Mouse (Mus musculus): ENCODE data around the gene Ankrd52. TPM values are rescaled to one million over a fixed set of nuclear protein-coding genes. Genes with fewer than 3 reads are reported as not detected.
A peak's percentile ranks its signal among the peaks of the same experiment; 100 is the strongest.

Ankrd52 gene
- total and polyA plus RNA-seq, 2 experiments from 2014 or later: 7.7 to 32.6 TPM

- no peaks in the 10 kb centered on the region for H3K27me3 ChIP-seq (ENCODE audit: insufficient read depth, low read length)
- no peak overlapping the region for H3K27ac ChIP-seq (ENCODE audit: low read depth, low read length)
- H3K9me3 ChIP-seq (ENCODE audit: low read length): no peaks in the 10 kb centered on the region
- H3K4me1 ChIP-seq (ENCODE audit: insufficient read depth): no peaks in the 10 kb centered on the region
- H3K4me3 ChIP-seq (ENCODE audit: low read depth, low read length): no peak overlapping the region
- no peak for ATAC-seq
- no peak for DNase-seq
- no peak overlapping the region for H3K9ac ChIP-seq
- no peak for TF ChIP-seq CTCF (IDR thresholded peaks at IDR 0.05; ENCODE audit: low read depth)
- no peak overlapping the region for H3K4me2 ChIP-seq (ENCODE audit: low read depth)
- H3K36me3 ChIP-seq (ENCODE audit: insufficient read depth): peaks cover 5% of the 10 kb centered on the region; the same call in 1 of the 2 replicates
- 37% methylated on average over 5 of the region's 5 CpGs for WGBS
Measured at GRCm38 (mm10) chr10:128400338-128400737, 23.4 kb downstream of the Ankrd52 start.

- Histone ChIP-seq H3K9ac (no peak within 1 kb of the TSS), H3K27ac (ENCODE audit: low read depth, low read length) (no peak within 1 kb of the TSS), H3K4me2 (ENCODE audit: low read depth) (no peak within 1 kb of the TSS), H3K4me1 (ENCODE audit: insufficient read depth) (no peaks in the 10 kb centered on the region), H3K9me3 (ENCODE audit: low read length) (no peaks in the 10 kb centered on the region), H3K36me3 (ENCODE audit: insufficient read depth) (peaks cover 8% of the 10 kb centered on the region), H3K4me3 (ENCODE audit: low read depth, low read length) (no peak within 1 kb of the TSS), H3K27me3 (ENCODE audit: insufficient read depth, low read length) (no peaks in the 10 kb centered on the region)
- 15% methylated on average over 2 of the region's 2 CpGs for WGBS
- no peak for ATAC-seq
- no peak for TF ChIP-seq CTCF (IDR thresholded peaks at IDR 0.05; ENCODE audit: low read depth)
- DNase-seq: no peak
Measured at GRCm38 (mm10) chr10:128401056-128401455, 24.1 kb downstream of the Ankrd52 start, which contains the start of gene Slc39a5. Gene Slc39a5 (minus strand): TSS chr10:128401229.

GRCm38 (mm10) chr10:128401638-128402037, 24.7 kb downstream of the Ankrd52 start:
- ATAC-seq (no peak), DNase-seq (no peak)
- no peaks in the 10 kb centered on the region for H3K27me3 ChIP-seq (ENCODE audit: insufficient read depth, low read length)
- H3K4me3 ChIP-seq (ENCODE audit: low read depth, low read length): no peak overlapping the region
- no peak overlapping the region for H3K4me2 ChIP-seq (ENCODE audit: low read depth)
- peaks cover 13% of the 10 kb centered on the region for H3K36me3 ChIP-seq (ENCODE audit: insufficient read depth)
- no peak overlapping the region for H3K27ac ChIP-seq (ENCODE audit: low read depth, low read length)
- 86% methylated on average over 9 of the region's 9 CpGs for WGBS
- TF ChIP-seq CTCF (IDR thresholded peaks at IDR 0.05; ENCODE audit: low read depth): no peak
- no peaks in the 10 kb centered on the region for H3K4me1 ChIP-seq (ENCODE audit: insufficient read depth)
- H3K9me3 ChIP-seq (ENCODE audit: low read length): no peaks in the 10 kb centered on the region
- no peak overlapping the region for H3K9ac ChIP-seq

DNA sequence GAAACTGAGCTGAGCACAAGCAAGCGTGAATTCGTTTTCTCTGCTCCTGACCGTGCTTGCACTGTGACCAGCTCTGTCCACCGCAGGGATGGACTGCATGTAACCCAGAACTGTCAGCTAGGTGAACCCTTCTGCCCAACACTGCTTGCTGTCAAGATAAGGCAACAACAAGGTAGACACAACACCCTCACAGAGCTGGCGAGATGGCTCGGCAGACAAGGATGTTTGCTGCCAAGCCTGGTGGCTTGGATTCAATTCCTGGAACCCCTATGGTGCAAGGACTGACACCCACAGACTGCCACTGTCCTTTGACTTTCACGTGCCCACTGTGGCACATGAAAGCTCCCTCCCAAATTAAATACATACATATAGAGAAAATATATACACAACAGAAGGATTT, 27.0 kb downstream of the Ankrd52 start:
- H3K27ac ChIP-seq (ENCODE audit: low read depth, low read length): no peak overlapping the region
- no peaks in the 10 kb centered on the region for H3K9me3 ChIP-seq (ENCODE audit: low read length)
- H3K4me1 ChIP-seq (ENCODE audit: insufficient read depth): peaks cover 7% of the 10 kb centered on the region
- TF ChIP-seq CTCF (IDR thresholded peaks at IDR 0.05; ENCODE audit: low read depth): no peak
- H3K27me3 ChIP-seq (ENCODE audit: insufficient read depth, low read length): no peaks in the 10 kb centered on the region
- H3K36me3 ChIP-seq (ENCODE audit: insufficient read depth): peaks cover 15% of the 10 kb centered on the region
- DNase-seq: no peak
- ATAC-seq: no peak
- 83% methylated on average over 7 of the region's 7 CpGs for WGBS
- H3K9ac ChIP-seq: no peak overlapping the region
- no peak overlapping the region for H3K4me2 ChIP-seq (ENCODE audit: low read depth)
- no peak overlapping the region for H3K4me3 ChIP-seq (ENCODE audit: low read depth, low read length)

DNA sequence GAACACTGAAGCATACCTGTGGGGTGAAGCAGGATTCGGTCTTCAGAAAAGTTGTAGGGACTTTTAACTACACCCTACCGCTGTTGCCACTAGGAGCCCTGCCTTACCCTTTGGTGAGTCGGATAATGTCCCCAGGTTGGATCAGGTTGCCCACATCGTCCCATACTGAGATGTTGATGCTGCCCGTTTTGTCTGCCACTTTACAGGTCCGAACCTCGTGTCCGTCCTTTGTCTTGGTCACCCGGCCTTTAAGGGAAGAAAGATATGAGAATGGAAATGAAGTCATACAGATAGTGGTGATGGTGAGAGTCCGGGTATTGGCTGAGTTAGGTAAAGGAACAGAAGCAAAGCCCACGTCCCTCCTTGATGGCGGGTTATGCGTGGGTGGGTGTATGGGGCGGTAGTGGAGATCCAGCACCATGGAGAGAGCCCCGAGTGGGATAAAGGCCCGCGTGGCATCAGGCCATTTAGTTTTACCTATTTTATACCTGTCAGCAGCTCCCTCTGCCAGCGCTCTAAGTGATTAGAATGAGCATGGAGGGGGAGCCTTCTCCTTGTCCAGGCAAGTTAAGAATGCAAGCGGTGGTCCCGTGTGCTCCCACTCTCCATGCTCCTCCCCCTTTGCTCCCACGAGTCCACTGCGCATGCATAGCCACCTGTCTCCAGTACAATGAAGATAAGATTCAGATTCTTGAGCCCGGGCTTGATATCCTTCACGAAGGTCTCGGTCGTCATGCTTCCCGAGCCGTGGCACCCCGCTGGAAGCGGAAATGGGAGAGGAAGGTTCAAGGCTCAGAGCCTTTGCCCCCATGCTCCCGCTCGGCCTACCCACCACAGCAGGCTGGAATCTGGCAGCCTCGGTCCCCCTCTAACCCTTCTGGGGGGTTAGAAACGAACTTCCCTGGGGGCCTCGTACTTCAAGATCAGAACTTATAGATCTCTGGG, 31.9 kb downstream of the Ankrd52 start:
- Histone ChIP-seq H3K4me3 (ENCODE audit: low read depth, low read length) (peak overlapping the region; percentile 99), H3K27ac (ENCODE audit: low read depth, low read length) (peak overlapping the region; percentile 78), H3K36me3 (ENCODE audit: insufficient read depth) (peaks cover 15% of the 10 kb centered on the region), H3K9me3 (ENCODE audit: low read length) (no peaks in the 10 kb centered on the region), H3K4me1 (ENCODE audit: insufficient read depth) (peaks cover 24% of the 10 kb centered on the region), H3K27me3 (ENCODE audit: insufficient read depth, low read length) (no peaks in the 10 kb centered on the region), H3K9ac (peak overlapping the region; percentile 76), H3K4me2 (ENCODE audit: low read depth) (peak overlapping the region; percentile 74)
- DNase-seq (peak; percentile 73), ATAC-seq (peak; percentile 19; the same call in 1 of the 2 replicates)
- 16% methylated on average over 35 of the region's 35 CpGs for WGBS
- no peak for TF ChIP-seq CTCF (IDR thresholded peaks at IDR 0.05; ENCODE audit: low read depth)

GRCm38 (mm10) chr10:128409692-128410559, 33.0 kb downstream of the Ankrd52 start:
- Histone ChIP-seq H3K27ac (ENCODE audit: low read depth, low read length) (peak overlapping the region; percentile 97), H3K4me1 (ENCODE audit: insufficient read depth) (peaks cover 24% of the 10 kb centered on the region)
- 4% methylated on average over 36 of the region's 36 CpGs for WGBS

More at GRCm38 (mm10) chr10:128409692-128410559, 33.0 kb downstream of the Ankrd52 start:
- H3K36me3 ChIP-seq (ENCODE audit: insufficient read depth): peaks cover 24% of the 10 kb centered on the region
- peak overlapping the region; percentile 76 for H3K9ac ChIP-seq
- peak; percentile 88 for ATAC-seq
- peak overlapping the region; percentile 99 for H3K4me3 ChIP-seq (ENCODE audit: low read depth, low read length)
- peak; percentile 79 for TF ChIP-seq CTCF (IDR thresholded peaks at IDR 0.05; ENCODE audit: low read depth)
- H3K4me2 ChIP-seq (ENCODE audit: low read depth): peak overlapping the region; percentile 95
- H3K9me3 ChIP-seq (ENCODE audit: low read length): no peaks in the 10 kb centered on the region
- H3K27me3 ChIP-seq (ENCODE audit: insufficient read depth, low read length): no peaks in the 10 kb centered on the region
- peak; percentile 98 for DNase-seq

Measured in forebrain, postnatal 0 days (tissue).